Mouse (Mus musculus) liver, embryonic 12.5 days (tissue): ENCODE results near the gene Spindoc. TPM values are rescaled to one million over a fixed set of nuclear protein-coding genes. Genes with fewer than 3 reads are reported as not detected.
A peak's percentile ranks its signal among the peaks of the same experiment; 100 is the strongest.

ENCODE experiments used
- ATAC-seq: fragments of 200-750 bp; cut with Nextera tagmentation; 2 replicates; pipeline ENCODE4 v1.8.0; 2017; ENCODE audit warnings: moderate number of reproducible peaks, mild to moderate bottlenecking, moderate library complexity
- H3K27ac ChIP-seq: fragments of 300-500 bp; sonication (generic); 2 replicates; pipeline ENCODE4 v1.5.1; 2016; ENCODE audit warnings: mild to moderate bottlenecking
- H3K27me3 ChIP-seq: fragments of 300-500 bp; sonication (generic); replicated peaks from 2 replicates; pipeline ENCODE4 v1.6.1; 2016; ENCODE audit warnings: mild to moderate bottlenecking, moderate library complexity
- H3K36me3 ChIP-seq: fragments of 300-500 bp; sonication (generic); 2 replicates; pipeline ENCODE4 v1.6.1; 2016; ENCODE audit warnings: mild to moderate bottlenecking, moderate library complexity
- H3K4me1 ChIP-seq: fragments of 300-500 bp; sonication (generic); 2 replicates; pipeline ENCODE4 v1.6.1; 2016
- H3K4me2 ChIP-seq: fragments of 300-500 bp; sonication (generic); 2 replicates; pipeline ENCODE4 v1.6.1; 2016; ENCODE audit warnings: mild to moderate bottlenecking, moderate library complexity
- H3K4me3 ChIP-seq: fragments of 300-500 bp; sonication (generic); 2 replicates; pipeline ENCODE4 v1.5.1; 2016; ENCODE audit warnings: mild to moderate bottlenecking, moderate library complexity
- H3K9ac ChIP-seq: fragments of 300-500 bp; sonication (generic); 2 replicates; pipeline ENCODE4 v1.6.1; 2016; ENCODE audit warnings: mild to moderate bottlenecking, moderate library complexity
- H3K9me3 ChIP-seq: fragments of 300-500 bp; sonication (generic); replicated peaks from 2 replicates; pipeline ENCODE4 v1.6.1; 2016; ENCODE audit warnings: mild to moderate bottlenecking, moderate library complexity
- WGBS: fragments of 180-500 bp; shearing (Covaris S2); methylation state at CpG from one replicate; pipeline ENCODE4 v1.1.7; 2016; ENCODE audit not compliant: insufficient replicate concordance; 5-methylcytosine and 5-hydroxymethylcytosine counted together
- polyA plus RNA-seq: library from polyadenylated mRNA; unstranded; fragments of >200 nt; fragmentation: Nextera tagmentation; extraction: Ambion mirVana; gene quantifications from 2 replicates; pipeline ENCODE4 v1.2.1, GENCODE M21; 2016

The Spindoc gene
- polyA plus RNA-seq, result 10.3 and 10.8 TPM in 2 replicates

DNA sequence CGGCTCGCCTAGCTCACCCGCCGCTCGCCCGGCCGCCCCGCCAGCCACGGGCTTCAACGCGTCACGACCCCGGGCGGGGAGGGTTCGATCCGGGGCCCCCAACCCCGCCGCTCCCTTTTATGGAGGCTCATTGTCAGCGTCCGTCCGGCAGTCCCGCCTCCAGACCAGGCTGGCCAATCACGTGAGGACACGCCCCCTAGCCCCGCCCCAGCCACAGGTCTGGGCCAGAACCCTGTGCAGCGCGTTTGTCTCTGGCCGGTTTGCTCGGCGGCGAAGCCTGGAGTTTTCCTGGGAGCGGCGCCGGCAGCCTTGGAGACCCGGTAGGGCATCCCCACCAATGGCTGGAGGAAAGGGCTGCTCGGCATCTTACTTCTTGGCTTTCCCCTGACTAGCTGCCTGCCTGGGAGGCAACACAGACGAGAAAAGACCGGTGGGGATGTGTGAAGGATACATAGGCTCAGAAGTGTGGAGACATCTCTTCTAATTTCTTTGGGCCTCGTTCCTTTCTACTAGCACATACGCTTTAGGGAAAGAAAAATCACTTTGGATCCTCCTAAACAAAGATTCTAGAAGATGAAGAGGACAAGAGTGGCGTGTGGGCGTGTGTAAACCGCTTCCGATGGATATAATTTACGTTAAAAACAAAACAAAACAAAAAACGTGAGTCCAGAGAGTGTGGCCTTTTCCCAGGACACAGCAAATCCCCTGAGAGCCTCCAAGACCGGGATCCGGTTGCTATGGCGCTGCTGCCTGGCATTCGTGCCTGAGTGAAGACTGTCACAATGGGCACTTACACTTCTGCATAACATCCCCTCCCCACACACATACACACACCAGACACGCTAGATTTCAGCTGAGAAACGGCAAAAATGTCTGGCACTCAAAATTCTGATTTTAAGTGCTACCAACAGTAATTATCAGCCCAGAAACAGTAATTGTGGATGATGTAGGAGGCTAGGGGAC, at the start of gene Spindoc:
Gene Spindoc, minus strand, starts transcription at position 92 of the 963 bp plus-strand sequence.
- Histone ChIP-seq H3K27ac (peak within 1 kb of the TSS; percentile 70), H3K4me1 (peaks cover 39% of the 10 kb centered on the region), H3K4me2 (peak within 1 kb of the TSS; percentile 99), H3K9ac (peak within 1 kb of the TSS; percentile 93), H3K9me3 (no peaks in the 10 kb centered on the region), H3K4me3 (peak within 1 kb of the TSS; percentile 81), H3K27me3 (no peaks in the 10 kb centered on the region), H3K36me3 (peaks cover 6% of the 10 kb centered on the region; the same call in 1 of the 2 replicates)
- ATAC-seq, result peak; percentile 98
- 3% methylated on average over 52 of the region's 52 CpGs for WGBS

DNA sequence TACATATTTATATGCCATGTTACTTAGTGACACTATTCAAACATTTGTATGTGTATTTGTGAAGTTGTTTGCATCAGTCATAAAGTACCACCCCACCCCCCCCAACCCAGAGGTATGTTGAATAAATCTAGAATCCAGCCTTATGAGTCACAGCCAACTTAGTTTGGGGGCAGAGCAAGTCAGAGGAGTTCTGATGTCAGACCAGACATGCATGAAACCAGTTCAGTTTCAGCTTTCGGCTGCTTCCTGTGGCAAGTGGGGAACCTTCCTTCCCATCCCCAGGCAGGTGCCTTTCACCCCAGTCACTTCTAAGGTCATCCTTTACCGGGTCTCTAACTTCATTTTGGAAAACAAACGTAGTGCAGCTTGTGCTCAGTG, 42.6 kb upstream of the Spindoc start:
- Histone ChIP-seq H3K4me1 (peaks cover 32% of the 10 kb centered on the region), H3K9ac (no peak overlapping the region), H3K4me3 (no peak overlapping the region), H3K36me3 (peaks cover 93% of the 10 kb centered on the region), H3K27ac (no peak overlapping the region), H3K4me2 (no peak overlapping the region), H3K9me3 (no peaks in the 10 kb centered on the region), H3K27me3 (peaks cover 26% of the 10 kb centered on the region)
- 57% methylated on average over 3 of the region's 3 CpGs for WGBS
- no peak for ATAC-seq

DNA sequence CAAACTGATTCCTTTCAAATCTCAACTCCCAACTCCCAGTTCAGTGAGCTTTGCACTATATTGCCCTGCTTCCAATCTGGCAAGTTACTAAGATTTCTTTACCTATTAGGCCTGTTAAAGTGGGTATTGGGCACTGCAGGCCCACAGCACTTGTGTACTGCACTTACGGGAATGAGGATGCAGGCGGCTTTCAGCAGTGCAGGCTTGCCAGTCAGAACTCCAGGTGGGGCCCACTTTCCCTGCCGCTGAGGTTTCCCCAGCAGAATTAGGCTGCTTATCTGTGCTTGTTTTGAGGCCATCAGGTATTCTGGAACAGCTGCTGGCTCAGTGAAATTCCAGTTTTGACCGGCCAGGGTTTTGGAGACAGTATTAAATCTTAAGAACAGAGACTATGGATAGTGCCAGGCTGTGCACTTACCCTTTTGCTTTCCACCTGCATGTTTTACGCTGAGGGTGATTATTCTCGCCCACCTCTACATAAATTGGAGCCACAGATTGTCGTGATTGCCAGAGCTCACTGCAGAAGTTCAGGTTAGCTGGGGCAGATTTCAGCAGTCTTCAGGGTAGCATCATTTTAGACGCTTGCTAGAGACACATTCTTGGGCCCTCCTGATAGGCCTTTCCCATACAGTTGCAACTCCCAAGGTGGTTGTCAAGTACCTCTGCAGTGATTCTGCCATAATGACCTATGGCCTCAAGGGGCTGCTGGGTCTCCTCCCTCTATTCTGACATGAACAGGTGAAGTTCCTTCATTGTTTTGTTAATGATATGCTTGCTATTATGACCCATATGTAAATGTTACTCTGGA, 42.0 kb upstream of the Spindoc start:
- ATAC-seq, result no peak

GRCm38 (mm10) chr19:7424131-7424530, 41.3 kb upstream of the Spindoc start:
- Histone ChIP-seq H3K36me3 (peaks cover 91% of the 10 kb centered on the region), H3K27me3 (peaks cover 26% of the 10 kb centered on the region), H3K9ac (no peak overlapping the region), H3K4me1 (peaks cover 45% of the 10 kb centered on the region), H3K4me3 (no peak overlapping the region), H3K27ac (no peak overlapping the region), H3K4me2 (no peak overlapping the region), H3K9me3 (no peaks in the 10 kb centered on the region)
- WGBS, result 81% methylated on average over 7 of the region's 7 CpGs
- no peak for ATAC-seq

More for the DNA sequence above, 42.0 kb upstream of the Spindoc start:
- H3K4me1 ChIP-seq, result peaks cover 38% of the 10 kb centered on the region
- no peak overlapping the region for H3K4me3 ChIP-seq
- 76% methylated on average over 8 of the region's 8 CpGs for WGBS
- no peak overlapping the region for H3K9ac ChIP-seq
- H3K36me3 ChIP-seq, result peaks cover 96% of the 10 kb centered on the region
- H3K27ac ChIP-seq, result no peak overlapping the region
- H3K27me3 ChIP-seq, result peaks cover 26% of the 10 kb centered on the region
- no peak overlapping the region for H3K4me2 ChIP-seq
- no peaks in the 10 kb centered on the region for H3K9me3 ChIP-seq

GRCm38 (mm10) chr19:7423656-7424030, 40.8 kb upstream of the Spindoc start:
- H3K9me3 ChIP-seq, result no peaks in the 10 kb centered on the region
- H3K4me1 ChIP-seq, result peaks cover 50% of the 10 kb centered on the region
- H3K27me3 ChIP-seq, result peaks cover 26% of the 10 kb centered on the region
- peaks cover 87% of the 10 kb centered on the region for H3K36me3 ChIP-seq
- ATAC-seq, result peak; percentile 23; the same call in 1 of the 2 replicates
- no peak overlapping the region for H3K4me3 ChIP-seq
- no peak overlapping the region for H3K27ac ChIP-seq
- no peak overlapping the region for H3K9ac ChIP-seq
- peak overlapping the region; percentile 43; the same call in 1 of the 2 replicates for H3K4me2 ChIP-seq
- WGBS, result 77% methylated on average over 16 of the region's 16 CpGs

DNA sequence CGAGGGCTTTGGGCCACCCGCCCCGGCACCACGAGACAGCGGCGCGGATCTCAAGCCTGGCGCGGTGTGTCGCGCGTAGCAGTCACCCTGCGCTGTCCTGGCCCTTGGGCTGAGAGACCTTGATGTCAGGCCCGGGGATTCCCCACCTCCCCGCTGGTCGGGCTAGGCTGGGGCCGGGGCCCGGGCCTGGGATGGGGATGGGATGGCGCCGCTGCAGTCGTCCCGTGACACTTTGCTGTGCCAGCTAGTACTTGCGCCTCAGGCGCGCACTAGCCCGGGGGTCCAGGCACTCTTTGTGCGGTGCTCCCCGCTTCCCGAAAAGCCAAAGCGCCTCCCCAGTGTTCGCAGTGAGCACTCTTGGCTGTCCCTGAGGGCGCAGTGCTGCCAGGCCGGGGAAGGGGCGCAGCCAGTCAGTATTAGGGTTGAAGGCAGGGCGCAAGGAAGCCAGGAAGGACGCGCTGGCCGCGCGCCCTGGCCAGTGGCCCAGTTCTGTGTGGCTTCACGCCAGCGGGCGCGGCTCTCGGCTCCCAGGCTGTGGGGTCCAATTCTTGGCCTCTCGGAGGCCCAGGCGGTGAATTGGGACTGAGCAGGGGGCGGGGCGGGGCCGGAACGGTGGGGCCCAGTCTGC, 40.3 kb upstream of the Spindoc start:
- Histone ChIP-seq H3K36me3 (peaks cover 82% of the 10 kb centered on the region), H3K9me3 (no peaks in the 10 kb centered on the region), H3K27me3 (peaks cover 26% of the 10 kb centered on the region), H3K9ac (no peak overlapping the region), H3K4me2 (peak overlapping the region; percentile 43), H3K27ac (no peak overlapping the region), H3K4me3 (0 out of 2 replicates have a peak overlapping the region, but pooled peaks have one; percentile 4), H3K4me1 (peaks cover 55% of the 10 kb centered on the region)
- ATAC-seq, result peak; percentile 36; the same call in 1 of the 2 replicates
- 68% methylated on average over 51 of the region's 51 CpGs for WGBS

DNA sequence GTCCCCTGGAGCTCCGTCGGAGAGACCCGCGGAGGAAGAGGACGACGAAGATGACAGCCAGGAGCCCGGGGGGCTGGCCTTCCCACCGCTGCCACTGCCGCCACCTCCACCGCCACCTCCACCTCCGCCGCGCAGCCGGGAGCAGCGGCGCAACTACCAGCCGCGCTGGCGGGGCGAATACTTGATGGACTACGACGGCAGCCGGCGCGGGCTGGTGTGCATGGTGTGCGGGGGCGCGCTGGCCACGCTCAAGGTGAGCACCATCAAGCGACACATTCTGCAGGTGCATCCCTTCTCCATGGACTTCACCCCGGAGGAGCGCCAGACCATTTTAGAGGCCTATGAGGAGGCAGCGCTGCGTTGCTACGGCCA, 39.8 kb upstream of the Spindoc start:
- peak overlapping the region; percentile 43 for H3K4me2 ChIP-seq
- no peak for ATAC-seq
- 44% methylated on average over 35 of the region's 35 CpGs for WGBS
- 0 out of 2 replicates have a peak overlapping the region, but pooled peaks have one; percentile 4 for H3K4me3 ChIP-seq
- H3K27ac ChIP-seq, result no peak overlapping the region
- H3K9ac ChIP-seq, result no peak overlapping the region
- H3K36me3 ChIP-seq, result peaks cover 77% of the 10 kb centered on the region
- H3K27me3 ChIP-seq, result peaks cover 26% of the 10 kb centered on the region
- no peaks in the 10 kb centered on the region for H3K9me3 ChIP-seq
- peaks cover 60% of the 10 kb centered on the region for H3K4me1 ChIP-seq

DNA sequence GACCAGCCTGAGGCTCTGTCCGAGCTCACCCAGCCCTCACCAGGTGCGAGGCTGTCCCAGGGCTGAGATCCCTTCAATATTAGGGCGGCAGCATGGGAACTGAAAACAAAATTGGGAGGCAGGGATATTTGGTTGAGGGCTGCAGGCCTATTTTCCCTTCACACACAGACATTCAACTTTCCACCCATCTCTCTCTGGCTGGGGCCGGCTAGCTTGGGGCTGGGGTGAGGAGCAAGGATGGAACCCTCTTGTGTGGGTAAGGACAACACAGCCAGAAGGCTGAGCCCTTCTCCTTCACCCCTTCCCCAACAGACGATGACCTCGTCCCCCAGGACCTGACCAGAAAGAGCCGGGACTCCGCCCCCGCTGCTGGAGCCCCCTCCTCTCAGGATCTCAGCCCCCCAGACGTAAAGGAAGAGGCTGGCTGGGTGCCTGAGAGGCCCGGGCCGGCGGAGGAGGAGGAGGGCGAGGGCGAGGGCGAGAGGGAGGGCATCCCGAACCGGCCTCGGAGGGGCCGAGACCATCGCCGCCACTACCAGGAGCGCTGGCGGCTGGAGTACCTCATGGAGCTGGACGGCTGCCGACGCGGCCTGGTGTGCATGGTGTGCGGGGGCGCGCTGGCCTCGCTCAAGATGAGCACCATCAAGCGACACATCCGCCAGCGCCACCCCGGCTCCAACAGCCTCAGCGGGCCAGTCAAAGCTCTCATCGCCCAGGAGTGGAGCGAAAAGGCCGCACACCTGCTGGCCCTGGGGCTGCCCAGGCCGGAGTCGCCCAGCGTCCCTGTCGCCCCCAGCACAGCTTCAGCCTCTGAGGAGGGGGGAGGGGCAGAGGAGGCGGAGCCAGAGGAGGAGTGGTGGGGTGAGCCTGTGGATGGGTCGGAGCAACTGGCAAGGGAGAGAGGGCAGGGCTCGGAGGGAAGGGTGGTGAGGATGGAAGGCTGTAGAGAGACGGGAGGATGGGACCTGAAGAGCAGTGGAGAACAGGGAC, 39.1 kb upstream of the Spindoc start:
- peaks cover 31% of the 10 kb centered on the region for H3K27me3 ChIP-seq
- no peaks in the 10 kb centered on the region for H3K9me3 ChIP-seq
- no peak for ATAC-seq
- 0 out of 2 replicates have a peak overlapping the region, but pooled peaks have one; percentile 15 for H3K4me3 ChIP-seq
- H3K36me3 ChIP-seq, result peaks cover 69% of the 10 kb centered on the region
- H3K9ac ChIP-seq, result no peak overlapping the region; the same call in 1 of the 2 replicates
- peaks cover 62% of the 10 kb centered on the region for H3K4me1 ChIP-seq
- 61% methylated on average over 46 of the region's 48 CpGs for WGBS
- H3K27ac ChIP-seq, result no peak overlapping the region; the same call in 1 of the 2 replicates
- peak overlapping the region; percentile 43 for H3K4me2 ChIP-seq

GRCm38 (mm10) chr19:7420841-7421601, 38.2 kb upstream of the Spindoc start:
- Histone ChIP-seq H3K4me2 (no peak overlapping the region), H3K36me3 (peaks cover 61% of the 10 kb centered on the region), H3K9ac (no peak overlapping the region), H3K27ac (no peak overlapping the region), H3K9me3 (no peaks in the 10 kb centered on the region), H3K4me3 (no peak overlapping the region), H3K4me1 (peaks cover 71% of the 10 kb centered on the region), H3K27me3 (peaks cover 39% of the 10 kb centered on the region)
- no peak for ATAC-seq
- 80% methylated on average over 27 of the region's 27 CpGs for WGBS

- Histone ChIP-seq H3K27ac (no peak overlapping the region), H3K4me2 (peak overlapping the region; percentile 95), H3K9me3 (no peaks in the 10 kb centered on the region), H3K36me3 (peaks cover 52% of the 10 kb centered on the region), H3K4me3 (no peak overlapping the region), H3K9ac (no peak overlapping the region), H3K4me1 (peaks cover 74% of the 10 kb centered on the region), H3K27me3 (peaks cover 48% of the 10 kb centered on the region)
- ATAC-seq, result no peak
- 61% methylated on average over 12 of the region's 12 CpGs for WGBS
Measured at GRCm38 (mm10) chr19:7420108-7420507, 37.3 kb upstream of the Spindoc start.
